Mouse (Mus musculus) left cerebral cortex, adult 11 months (tissue): ENCODE measurements around the gene Vmn2r117.
"Not testable (repeated sequence)": the region's sequence is repeated elsewhere in the genome, so short reads cannot be mapped to it uniquely, and the experiment has no call there.

ENCODE experiments used
- DNase-seq: peaks from one replicate; pipeline ENCODE4 v3.0.0; 2022; ENCODE audit warnings: low spot score

Gene Vmn2r117

DNA sequence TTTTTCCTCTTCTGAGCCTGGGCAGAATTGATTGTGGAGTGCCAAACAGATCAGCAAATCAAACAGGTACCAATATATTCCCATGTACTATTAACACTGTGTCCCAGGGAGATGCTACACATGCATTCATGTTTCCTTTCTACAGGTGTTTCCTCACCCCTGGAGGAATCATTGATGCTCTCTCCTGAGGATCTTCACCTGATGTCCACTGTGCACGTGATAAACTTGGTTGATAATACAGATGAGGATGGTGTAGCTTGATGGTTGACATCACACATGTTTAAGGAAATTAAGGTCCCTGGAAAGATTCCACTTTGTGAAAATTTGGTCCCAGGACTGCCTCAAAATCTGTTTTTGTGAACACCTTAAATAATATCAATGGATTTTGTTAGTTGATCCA lies at the start of gene Vmn2r117:
Vmn2r117 (minus strand) TSS at position 101 of the 400 bp plus-strand sequence.
- not testable (repeated sequence) for DNase-seq

DNA sequence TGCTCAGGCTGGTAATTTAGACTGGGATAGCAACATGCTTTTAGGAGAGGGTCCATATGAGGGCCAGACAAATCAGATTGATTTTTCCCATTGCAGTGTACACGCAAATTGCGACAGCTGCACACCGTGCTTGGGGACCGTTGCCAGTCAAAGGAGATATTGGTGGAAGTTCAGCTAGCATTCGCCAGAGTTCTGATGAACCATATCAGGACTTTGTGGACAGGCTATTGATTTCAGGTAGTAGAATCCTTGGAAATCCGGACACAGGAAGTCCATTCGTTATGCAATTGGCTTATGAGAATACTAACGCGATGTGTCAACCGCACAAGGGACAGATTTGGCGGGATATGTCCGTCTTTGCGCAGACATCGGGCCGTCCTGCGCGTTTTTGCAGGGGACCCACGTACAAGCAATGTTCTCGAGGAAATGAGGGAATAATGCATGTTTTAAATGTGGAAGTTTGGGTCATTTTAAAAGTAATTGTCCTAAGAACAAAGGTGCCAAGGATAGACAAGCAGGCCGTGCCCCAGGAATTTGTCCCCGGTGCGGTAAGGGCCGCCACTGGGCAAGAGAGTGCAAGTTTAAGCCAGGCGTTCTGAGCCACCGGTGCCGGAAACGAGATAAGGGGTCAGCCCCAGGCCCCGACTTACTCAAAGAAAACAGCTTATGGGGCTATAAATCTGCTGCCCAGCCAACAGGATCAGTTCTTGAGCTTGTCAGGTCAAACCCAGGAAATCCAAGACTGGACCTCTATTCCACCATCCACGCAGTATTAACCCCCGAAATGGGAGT lies 43.6 kb upstream of the Vmn2r117 start:
- DNase-seq: not testable (repeated sequence)

DNA sequence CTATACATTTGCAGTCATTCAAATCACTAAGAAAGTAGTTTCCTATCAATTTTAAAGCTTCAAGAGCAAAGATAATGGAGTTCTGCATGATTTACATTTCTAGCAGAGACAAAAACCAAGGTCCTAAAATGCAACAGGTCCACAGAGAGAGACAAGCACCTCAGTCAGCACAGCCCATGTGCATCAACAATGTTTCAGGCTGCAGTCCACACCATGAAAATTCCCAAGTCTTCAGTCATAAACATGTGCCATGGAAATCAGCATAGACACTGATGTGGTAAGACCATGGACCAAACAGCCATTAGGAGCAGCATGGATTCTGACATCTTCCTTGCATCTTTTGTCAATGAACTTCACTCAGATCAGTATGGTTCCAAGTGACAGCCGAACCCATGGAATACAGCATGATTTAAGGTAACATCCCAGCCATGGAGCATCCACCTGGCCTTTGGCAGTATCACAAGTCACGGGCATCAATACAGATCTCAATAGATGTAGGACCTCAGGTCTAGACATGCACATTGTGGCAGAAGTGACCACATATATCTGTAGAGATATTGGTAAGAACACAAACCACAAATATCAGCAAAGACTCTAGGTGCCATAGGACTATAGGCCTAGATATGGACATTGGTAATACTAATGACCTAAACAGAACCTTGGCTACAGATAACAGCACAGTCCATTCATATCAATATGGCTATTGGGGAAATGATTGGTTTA lies 39.4 kb upstream of the Vmn2r117 start:
- no peak for DNase-seq

DNA sequence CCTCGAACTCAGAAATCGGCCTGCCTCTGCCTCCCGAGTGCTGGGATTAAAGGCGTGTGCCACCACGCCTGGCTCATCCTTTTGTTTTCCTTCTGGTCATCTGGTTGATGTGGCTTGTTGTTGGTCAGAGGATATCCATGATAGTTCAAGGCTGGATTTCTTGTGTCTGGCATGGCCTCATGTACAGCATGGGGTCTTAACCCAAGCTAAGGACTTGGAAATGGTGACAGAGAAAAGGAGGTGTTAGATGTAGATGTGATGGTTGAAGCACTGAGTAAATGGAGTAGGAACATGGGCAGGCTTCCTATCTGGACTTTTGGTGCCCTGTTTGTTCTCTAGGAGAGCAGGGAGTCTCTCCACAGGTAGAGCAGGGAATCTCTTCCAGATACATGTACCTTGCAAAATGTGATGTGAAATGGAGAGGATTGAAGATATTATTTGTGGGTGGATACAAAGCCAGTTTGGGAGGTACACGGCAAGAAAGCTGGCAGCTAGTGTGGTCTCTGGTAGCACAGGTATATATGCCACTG lies 46.3 kb downstream of the Vmn2r117 start:
- no peak for DNase-seq
